Mouse (Mus musculus) intestine, embryonic 15.5 days (tissue): ENCODE data around the gene Lsm10. TPM values are rescaled to one million over a fixed set of nuclear protein-coding genes. Genes with fewer than 3 reads are reported as not detected.
A peak's percentile ranks its signal among the peaks of the same experiment; 100 is the strongest.

Source experiments
- ATAC-seq: fragments of 200-750 bp; cut with Nextera tagmentation; 2 replicates; pipeline ENCODE4 v1.8.0; 2017; ENCODE audit warnings: moderate TSS enrichment, moderate library complexity
- H3K27ac ChIP-seq: fragments of 300-500 bp; sonication (generic); 2 replicates; pipeline ENCODE4 v1.5.1; 2015; ENCODE audit warnings: mild to moderate bottlenecking, inconsistent platforms
- H3K27me3 ChIP-seq: fragments of 300-500 bp; sonication (generic); replicated peaks from 2 replicates; pipeline ENCODE4 v1.6.1; 2015; ENCODE audit warnings: inconsistent platforms
- H3K36me3 ChIP-seq: fragments of 300-500 bp; sonication (generic); 2 replicates; pipeline ENCODE4 v1.6.1; 2015; ENCODE audit warnings: inconsistent platforms
- H3K4me1 ChIP-seq: fragments of 300-500 bp; sonication (generic); replicated peaks from 2 replicates; pipeline ENCODE4 v1.6.1; 2015; ENCODE audit warnings: inconsistent platforms
- H3K4me2 ChIP-seq: fragments of 300-500 bp; sonication (generic); replicated peaks from 2 replicates; pipeline ENCODE4 v1.6.1; 2015; ENCODE audit warnings: mild to moderate bottlenecking, inconsistent platforms
- H3K4me3 ChIP-seq: fragments of 300-500 bp; sonication (generic); replicated peaks from 2 replicates; pipeline ENCODE4 v1.5.1; 2015; ENCODE audit warnings: inconsistent platforms
- H3K9ac ChIP-seq: fragments of 300-500 bp; sonication (generic); 2 replicates; pipeline ENCODE4 v1.6.1; 2015; ENCODE audit warnings: inconsistent platforms
- H3K9me3 ChIP-seq: fragments of 300-500 bp; sonication (generic); 2 replicates; pipeline ENCODE4 v1.6.1; 2016; ENCODE audit warnings: inconsistent platforms
- whole genome bisulfite sequencing: fragments of 180-500 bp; shearing (Covaris S2); methylation state at CpG from one replicate; pipeline ENCODE4 v1.1.7; 2015; 5-methylcytosine and 5-hydroxymethylcytosine counted together
- polyA plus RNA-seq: library from polyadenylated mRNA; unstranded; fragments of >200 nt; fragmentation: Nextera tagmentation; extraction: Ambion mirVana; gene quantifications from 2 replicates; pipeline ENCODE4 v1.2.1, GENCODE M21; 2015

Gene Lsm10
- polyA plus RNA-seq, 1 experiment from 2014 or later: 55.3 TPM

GRCm38 (mm10) chr4:126134236-126134635 is 37.8 kb downstream of the Lsm10 start:
- 95% methylated on average over 4 of the region's 4 CpGs for WGBS
- no peak for ATAC-seq
- Histone ChIP-seq H3K4me1 (peaks cover 37% of the 10 kb centered on the region), H3K4me2 (no peak overlapping the region), H3K36me3 (peaks cover 30% of the 10 kb centered on the region), H3K9me3 (no peaks in the 10 kb centered on the region), H3K4me3 (no peak overlapping the region), H3K9ac (no peak overlapping the region), H3K27me3 (no peaks in the 10 kb centered on the region), H3K27ac (no peak overlapping the region)

DNA sequence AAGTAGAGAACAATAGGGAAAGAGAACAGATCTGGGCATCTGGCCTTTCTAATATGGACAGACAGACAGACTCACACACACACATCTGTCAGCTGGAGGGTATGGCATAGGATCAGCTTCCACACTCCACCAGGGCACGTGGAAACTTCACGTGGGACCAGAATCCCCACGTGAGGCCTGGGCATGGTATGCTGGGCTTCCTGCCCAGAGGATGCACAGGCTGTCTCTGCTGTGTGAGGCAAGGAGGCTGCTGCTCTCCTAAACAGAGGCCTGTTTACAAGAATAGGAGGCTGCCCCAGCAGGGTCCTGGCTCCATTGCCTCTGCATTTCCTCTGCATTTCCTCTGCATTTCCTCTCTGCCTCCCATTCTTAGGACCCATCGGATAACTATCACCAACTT is 38.2 kb downstream of the Lsm10 start:
- no peak overlapping the region for H3K4me3 ChIP-seq
- no peak overlapping the region for H3K4me2 ChIP-seq
- H3K27me3 ChIP-seq: no peaks in the 10 kb centered on the region
- H3K9me3 ChIP-seq: no peaks in the 10 kb centered on the region
- H3K27ac ChIP-seq: no peak overlapping the region
- no peak overlapping the region for H3K9ac ChIP-seq
- WGBS: 80% methylated on average over 4 of the region's 4 CpGs
- peaks cover 30% of the 10 kb centered on the region for H3K36me3 ChIP-seq
- H3K4me1 ChIP-seq: peaks cover 34% of the 10 kb centered on the region
- no peak for ATAC-seq

DNA sequence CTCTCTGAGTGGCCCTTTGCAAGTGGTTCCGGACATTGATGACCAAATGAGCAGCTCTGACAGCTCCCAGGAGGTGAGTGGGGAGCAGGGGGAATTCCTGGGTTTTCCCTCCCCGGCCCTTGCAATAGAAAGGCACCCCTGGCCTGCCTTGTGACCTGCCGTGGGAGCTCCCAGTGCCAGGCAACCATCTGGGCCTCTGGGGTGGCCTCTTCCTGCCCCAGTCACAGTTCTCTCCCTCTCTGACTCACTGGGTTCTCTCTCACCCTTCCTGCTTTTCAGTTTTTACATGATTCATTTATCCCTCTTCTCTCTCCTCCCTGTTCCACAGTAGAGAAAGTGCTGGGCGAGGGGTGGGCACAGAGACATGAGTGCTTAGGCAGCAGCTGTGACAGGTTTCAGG is 41.4 kb downstream of the Lsm10 start:
- Histone ChIP-seq H3K36me3 (peaks cover 34% of the 10 kb centered on the region), H3K4me1 (peaks cover 7% of the 10 kb centered on the region), H3K9ac (no peak overlapping the region), H3K4me2 (no peak overlapping the region), H3K4me3 (no peak overlapping the region), H3K27ac (no peak overlapping the region), H3K9me3 (no peaks in the 10 kb centered on the region), H3K27me3 (no peaks in the 10 kb centered on the region)
- WGBS: 83% methylated on average over 4 of the region's 4 CpGs
- no peak for ATAC-seq

GRCm38 (mm10) chr4:126141021-126141420 is 44.6 kb downstream of the Lsm10 start:
- no peak for ATAC-seq
- WGBS: 61% methylated on average over 5 of the region's 5 CpGs
- H3K36me3 ChIP-seq: peaks cover 23% of the 10 kb centered on the region
- H3K9me3 ChIP-seq: no peaks in the 10 kb centered on the region
- H3K4me1 ChIP-seq: no peaks in the 10 kb centered on the region; the same call in none of the 2 replicates
- H3K27me3 ChIP-seq: no peaks in the 10 kb centered on the region
- H3K4me2 ChIP-seq: no peak overlapping the region
- peak overlapping the region; percentile 40; the same call in 1 of the 2 replicates for H3K27ac ChIP-seq
- no peak overlapping the region for H3K4me3 ChIP-seq
- H3K9ac ChIP-seq: no peak overlapping the region

GRCm38 (mm10) chr4:126145396-126145795 is 49.0 kb downstream of the Lsm10 start:
- Histone ChIP-seq H3K36me3 (no peaks in the 10 kb centered on the region), H3K9me3 (no peaks in the 10 kb centered on the region), H3K9ac (no peak overlapping the region), H3K4me1 (peaks cover 32% of the 10 kb centered on the region), H3K4me3 (no peak overlapping the region), H3K4me2 (no peak overlapping the region), H3K27ac (no peak overlapping the region), H3K27me3 (no peaks in the 10 kb centered on the region)
- WGBS: 39% methylated on average over 3 of the region's 4 CpGs
- no peak for ATAC-seq

DNA sequence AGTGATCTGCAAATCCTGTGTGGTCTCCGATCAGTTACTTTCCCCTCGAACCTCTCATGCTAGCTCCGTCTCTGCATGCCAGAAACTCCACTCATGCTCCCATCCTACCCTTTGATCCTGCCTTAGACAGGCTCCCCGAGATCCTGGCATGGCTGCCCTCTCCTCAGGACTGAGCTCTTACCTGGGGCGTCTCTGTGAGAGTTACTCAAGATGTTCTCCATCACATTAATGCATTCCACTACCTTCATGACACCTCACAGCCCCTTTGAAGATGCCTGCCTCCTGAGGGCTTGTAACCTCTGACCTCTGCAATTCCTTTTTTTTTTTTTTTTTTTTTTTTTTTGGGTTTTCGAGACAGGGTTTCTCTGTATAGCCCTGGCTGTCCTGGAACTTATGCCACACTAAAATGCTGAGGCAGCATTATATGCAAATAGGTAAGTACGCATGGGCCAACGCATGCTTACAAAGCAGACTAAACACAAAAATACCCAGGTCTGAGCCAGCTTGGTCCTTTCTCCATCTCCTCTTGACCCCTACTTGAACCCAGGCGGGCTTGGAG is 50.6 kb downstream of the Lsm10 start:
- H3K27ac ChIP-seq: peak overlapping the region; percentile 92
- H3K9ac ChIP-seq: no peak overlapping the region
- peak overlapping the region; percentile 71 for H3K4me2 ChIP-seq
- 0 out of 2 replicates have a peak, but pooled peaks cover 1% of the 10 kb centered on the region for H3K36me3 ChIP-seq
- no peaks in the 10 kb centered on the region for H3K9me3 ChIP-seq
- peaks cover 39% of the 10 kb centered on the region for H3K4me1 ChIP-seq
- no peaks in the 10 kb centered on the region for H3K27me3 ChIP-seq
- no peak for ATAC-seq
- 32% methylated on average over 9 of the region's 9 CpGs for WGBS
- H3K4me3 ChIP-seq: peak overlapping the region; percentile 54; the same call in 1 of the 2 replicates

- ATAC-seq: peak; percentile 84
- 3% methylated on average over 24 of the region's 24 CpGs for WGBS
- peak within 1 kb of the TSS; percentile 71 for H3K4me2 ChIP-seq
- H3K4me3 ChIP-seq: peak within 1 kb of the TSS; percentile 54
- peak within 1 kb of the TSS; percentile 92 for H3K27ac ChIP-seq
- H3K4me1 ChIP-seq: peaks cover 39% of the 10 kb centered on the region
- no peaks in the 10 kb centered on the region for H3K9me3 ChIP-seq
- no peaks in the 10 kb centered on the region for H3K27me3 ChIP-seq
- peak within 1 kb of the TSS; percentile 53 for H3K9ac ChIP-seq
- H3K36me3 ChIP-seq: 0 out of 2 replicates have a peak, but pooled peaks cover 3% of the 10 kb centered on the region
Measured at GRCm38 (mm10) chr4:126147533-126148160, 51.2 kb downstream of the Lsm10 start, which contains the start of gene Eva1b. Eva1b (plus strand) TSS chr4:126147744.

Other genes with a start within 250 kb of the Lsm10 start
- gene Csf3r, start 72.1 kb upstream of the Lsm10 start, polyA plus RNA-seq: 0.85 and 1.1 TPM in 2 replicates
- gene Mrps15, start 49.7 kb upstream of the Lsm10 start, polyA plus RNA-seq: 142 and 166 TPM in 2 replicates
- 8.9 and 11.0 TPM in 2 replicates for gene Oscp1, start 38.1 kb upstream of the Lsm10 start, polyA plus RNA-seq
- 29.5 and 32.1 TPM in 2 replicates for gene Stk40, start 7.3 kb downstream of the Lsm10 start, polyA plus RNA-seq
- gene Eva1b, start 51.1 kb downstream of the Lsm10 start, polyA plus RNA-seq: 41.8 and 44.6 TPM in 2 replicates
- gene Sh3d21, start 66.9 kb downstream of the Lsm10 start, polyA plus RNA-seq: 12.8 and 12.9 TPM in 2 replicates
- 172 and 202 TPM in 2 replicates for gene Thrap3, start 106.1 kb downstream of the Lsm10 start, polyA plus RNA-seq
- 26.7 and 27.6 TPM in 2 replicates for gene Map7d1, start 159.7 kb downstream of the Lsm10 start, polyA plus RNA-seq
- gene Trappc3, start 165.7 kb downstream of the Lsm10 start, polyA plus RNA-seq: 94.2 and 99.7 TPM in 2 replicates
- gene Col8a2, start 190.2 kb downstream of the Lsm10 start, polyA plus RNA-seq: 7.1 and 8.2 TPM in 2 replicates
- gene Adprhl2, start 225.1 kb downstream of the Lsm10 start, polyA plus RNA-seq: 55.4 and 60.7 TPM in 2 replicates
- 7.1 and 7.4 TPM in 2 replicates for gene Tekt2, start 229.1 kb downstream of the Lsm10 start, polyA plus RNA-seq